Mouse (Mus musculus): ENCODE measurements around the gene Hspb8. TPM values are rescaled to one million over a fixed set of nuclear protein-coding genes. Genes with fewer than 3 reads are reported as not detected.

The Hspb8 gene
- total and polyA plus RNA-seq, 3 experiments, result not detected

DNA sequence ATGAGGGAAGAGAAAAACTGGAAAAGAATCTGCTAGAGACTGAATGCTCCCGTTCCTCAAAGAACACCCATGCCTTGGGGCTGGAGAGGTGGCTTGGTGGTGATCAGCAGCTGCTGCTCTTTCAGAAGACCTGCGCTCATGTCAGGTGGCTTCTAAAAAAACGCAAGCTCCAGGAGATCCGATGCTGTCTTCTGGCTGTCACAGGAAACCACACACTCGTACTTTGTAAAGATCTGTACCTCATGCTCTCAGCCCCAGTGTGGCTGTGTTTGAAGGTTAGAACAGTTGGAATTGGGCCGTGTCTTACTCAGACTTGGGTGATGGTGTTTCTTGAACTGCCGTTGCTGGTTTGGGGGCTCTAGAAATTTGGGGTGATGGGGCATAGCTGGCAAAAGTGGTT, 42.3 kb downstream of the Hspb8 start (continued):
- TF ChIP-seq E2F4 (IDR thresholded peaks at IDR 0.05; ENCODE audit: borderline replicate concordance, low read depth, low read length), result no peak

DNA sequence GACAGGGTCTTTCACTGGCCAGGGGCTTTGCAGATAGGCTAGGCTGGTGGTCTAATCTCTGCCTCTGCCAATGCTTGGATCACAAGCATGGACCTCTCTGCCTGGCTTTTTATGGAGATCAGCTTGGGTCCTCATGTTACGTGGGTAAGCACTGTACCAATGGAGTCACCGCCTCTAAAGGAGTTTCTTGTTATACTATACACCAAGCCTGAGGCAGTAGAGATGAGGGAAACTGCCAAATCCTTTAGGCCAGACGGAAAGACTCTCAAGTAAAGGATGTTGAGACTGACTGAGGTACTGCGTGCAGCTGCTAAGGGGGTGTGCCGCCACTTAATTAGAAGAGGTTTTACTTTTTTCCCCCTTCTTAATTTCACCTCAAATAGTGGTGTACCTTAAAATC, 43.8 kb downstream of the Hspb8 start:
- no peaks in the 10 kb centered on the region for H3K36me3 ChIP-seq (ENCODE audit: control insufficient read depth in 1 of 2, insufficient read depth in 2 of 2, low read length in 2 of 2)
- H3K9ac ChIP-seq (ENCODE audit: control insufficient read depth, low read depth, low read length, poor library complexity, severe bottlenecking), result no peak overlapping the region
- DNase-seq (ENCODE audit: low read depth, low spot score), result no peak
- no peaks in the 10 kb centered on the region for H3K4me1 ChIP-seq (ENCODE audit: control insufficient read depth in 1 of 2, insufficient read depth in 2 of 2, low read length in 2 of 2)
- no peaks in the 10 kb centered on the region for H3K79me2 ChIP-seq (ENCODE audit: control insufficient read depth, insufficient read depth, low read length, poor library complexity)
- H3K27ac ChIP-seq (ENCODE audit: control insufficient read depth, low read depth, low read length), result no peak overlapping the region
- no peaks in the 10 kb centered on the region; the same call in 1 of the 2 replicates for H3K9me3 ChIP-seq (replicated peaks; ENCODE audit: insufficient read depth, low read length)
- TF ChIP-seq ZC3H11A (IDR thresholded peaks at IDR 0.05; ENCODE audit: low read depth, low read length) (no peak), EP300 (IDR thresholded peaks at IDR 0.05; ENCODE audit: low read depth in 1 of 2, low read length in 2 of 2) (no peak), CHD1 (IDR thresholded peaks at IDR 0.05; ENCODE audit: low read depth, low read length) (no peak)
- no peaks in the 10 kb centered on the region for H3K27me3 ChIP-seq (ENCODE audit: control insufficient read depth in 1 of 2, insufficient read depth in 2 of 2, low read length in 2 of 2)
- no peak overlapping the region for H3K4me3 ChIP-seq (ENCODE audit: control insufficient read depth in 1 of 2, insufficient read depth in 1 of 2, low read depth in 2 of 2, low read length in 2 of 2)

GRCm38 (mm10) chr5:116367923-116368322, 54.7 kb downstream of the Hspb8 start:
- Histone ChIP-seq H3K4me1 (ENCODE audit: control insufficient read depth in 1 of 2, insufficient read depth in 2 of 2, low read length in 2 of 2) (no peaks in the 10 kb centered on the region), H3K4me3 (ENCODE audit: control insufficient read depth in 1 of 2, insufficient read depth in 1 of 2, low read depth in 2 of 2, low read length in 2 of 2) (no peak overlapping the region), H3K27me3 (ENCODE audit: control insufficient read depth in 1 of 2, insufficient read depth in 2 of 2, low read length in 2 of 2) (no peaks in the 10 kb centered on the region), H3K27ac (ENCODE audit: control insufficient read depth, low read depth, low read length) (no peak overlapping the region), H3K36me3 (ENCODE audit: control insufficient read depth in 1 of 2, insufficient read depth in 2 of 2, low read length in 2 of 2) (no peaks in the 10 kb centered on the region), H3K79me2 (ENCODE audit: control insufficient read depth, insufficient read depth, low read length, poor library complexity) (no peaks in the 10 kb centered on the region), H3K9ac (ENCODE audit: control insufficient read depth, low read depth, low read length, poor library complexity, severe bottlenecking) (no peak overlapping the region), H3K9me3 (replicated peaks; ENCODE audit: insufficient read depth, low read length) (no peaks in the 10 kb centered on the region)
- TF ChIP-seq E2F4 (IDR thresholded peaks at IDR 0.05; ENCODE audit: borderline replicate concordance, low read depth, low read length) (no peak), NRF1 (IDR thresholded peaks at IDR 0.05; ENCODE audit: insufficient read depth, low read depth, low read length, poor library complexity, severe bottlenecking) (no peak), USF1 (IDR thresholded peaks at IDR 0.05; ENCODE audit: low read depth, low read length) (no peak), POLR2AphosphoS5 (IDR thresholded peaks at IDR 0.05; ENCODE audit: borderline replicate concordance, low read depth, low read length) (no peak), MAFK (IDR thresholded peaks at IDR 0.05; ENCODE audit: borderline replicate concordance, low read depth, low read length) (no peak), MXI1 (IDR thresholded peaks at IDR 0.05; ENCODE audit: low read depth, low read length) (no peak), TBP (IDR thresholded peaks at IDR 0.05; ENCODE audit: low read depth, low read length) (no peak), MAZ (IDR thresholded peaks at IDR 0.05; ENCODE audit: low read depth, low read length) (no peak), MEF2A (IDR thresholded peaks at IDR 0.05; ENCODE audit: extremely low read depth, insufficient replicate concordance, low read depth, low read length, poor library complexity, severe bottlenecking) (no peak)
- no peak for DNase-seq (ENCODE audit: low read depth, low spot score)

Data from MEL (cell line).